Mouse (Mus musculus) hindbrain, embryonic 16.5 days (tissue): Measurements from ENCODE around the gene Zmiz1. TPM values are rescaled to one million over a fixed set of nuclear protein-coding genes. Genes with fewer than 3 reads are reported as not detected.

Experiments used
- ATAC-seq: fragments of 200-750 bp; cut with Nextera tagmentation; 2 replicates; pipeline ENCODE4 v1.8.0; 2017; ENCODE audit warnings: moderate TSS enrichment, moderate library complexity
- H3K27ac ChIP-seq: fragments of 300-500 bp; sonication (generic); 2 replicates; pipeline ENCODE4 v1.5.1; 2014; ENCODE audit warnings: low read depth, mild to moderate bottlenecking, control low read depth, low read length, moderate library complexity
- H3K27me3 ChIP-seq: fragments of 300-500 bp; sonication (generic); replicated peaks from 2 replicates; pipeline ENCODE4 v1.6.1; 2014; ENCODE audit warnings: low read length; ENCODE audit not compliant: control insufficient read depth, insufficient read depth
- H3K36me3 ChIP-seq: fragments of 300-500 bp; sonication (generic); 2 replicates; pipeline ENCODE4 v1.6.1; 2014; ENCODE audit warnings: mild to moderate bottlenecking, low read length, moderate library complexity, mixed read lengths; ENCODE audit not compliant: control insufficient read depth, insufficient read depth
- H3K4me1 ChIP-seq: fragments of 300-500 bp; sonication (generic); 2 replicates; pipeline ENCODE4 v1.6.1; 2014; ENCODE audit warnings: low read depth, low read length; ENCODE audit not compliant: control insufficient read depth, insufficient read depth
- H3K4me2 ChIP-seq: fragments of 300-500 bp; sonication (generic); 2 replicates; pipeline ENCODE4 v1.6.1; 2014; ENCODE audit warnings: mild to moderate bottlenecking, low read length, control low read depth, moderate library complexity
- H3K4me3 ChIP-seq: fragments of 300-500 bp; sonication (generic); 2 replicates; pipeline ENCODE4 v1.5.1; 2014; ENCODE audit warnings: mild to moderate bottlenecking, low read length, control low read depth, moderate library complexity
- H3K9ac ChIP-seq: fragments of 300-500 bp; sonication (generic); 2 replicates; pipeline ENCODE4 v1.6.1; 2014; ENCODE audit warnings: low read depth, mild to moderate bottlenecking, control low read depth, low read length, moderate library complexity
- H3K9me3 ChIP-seq: fragments of 300-500 bp; sonication (generic); 2 replicates; pipeline ENCODE4 v1.6.1; 2014; ENCODE audit warnings: mild to moderate bottlenecking, low read length, moderate library complexity; ENCODE audit not compliant: control insufficient read depth
- whole genome bisulfite sequencing: fragments of 180-500 bp; shearing (Covaris S2); extraction: QIAGEN DNeasy Blood & Tissue Kit; methylation state at CpG from one replicate; pipeline ENCODE4 v1.1.7; 2014; 5-methylcytosine and 5-hydroxymethylcytosine counted together
- polyA plus RNA-seq: library from polyadenylated mRNA; unstranded; fragments of >200 nt; fragmentation: Nextera tagmentation; extraction: Ambion mirVana; gene quantifications from 2 replicates; pipeline ENCODE4 v1.2.1, GENCODE M21; 2015

Zmiz1 gene
- polyA plus RNA-seq, 1 experiment from 2014 or later, result 50.4 TPM

- Histone ChIP-seq H3K4me1 (no peaks in the 10 kb centered on the region), H3K36me3 (no peaks in the 10 kb centered on the region), H3K4me2 (no peak overlapping the region), H3K9ac (no peak overlapping the region), H3K4me3 (no peak overlapping the region), H3K9me3 (no peaks in the 10 kb centered on the region), H3K27me3 (no peaks in the 10 kb centered on the region), H3K27ac (no peak overlapping the region)
- WGBS, result 81% methylated on average over 6 of the region's 6 CpGs
- ATAC-seq, result no peak
Measured at GRCm38 (mm10) chr14:25682020-25682419, 223.0 kb downstream of the Zmiz1 start.

GRCm38 (mm10) chr14:25686216-25686945 lies 227.4 kb downstream of the Zmiz1 start:
- Histone ChIP-seq H3K4me2 (no peak overlapping the region), H3K4me3 (no peak overlapping the region), H3K4me1 (no peaks in the 10 kb centered on the region), H3K27me3 (no peaks in the 10 kb centered on the region), H3K36me3 (no peaks in the 10 kb centered on the region), H3K9me3 (no peaks in the 10 kb centered on the region), H3K27ac (no peak overlapping the region), H3K9ac (no peak overlapping the region)
- 87% methylated on average over 7 of the region's 7 CpGs for WGBS
- ATAC-seq, result no peak

GRCm38 (mm10) chr14:25686983-25687901 lies 228.3 kb downstream of the Zmiz1 start:
- ATAC-seq, result no peak
- no peaks in the 10 kb centered on the region for H3K4me1 ChIP-seq
- H3K9me3 ChIP-seq, result no peaks in the 10 kb centered on the region
- H3K36me3 ChIP-seq, result no peaks in the 10 kb centered on the region
- H3K27ac ChIP-seq, result no peak overlapping the region
- no peak overlapping the region for H3K4me2 ChIP-seq
- no peak overlapping the region for H3K4me3 ChIP-seq
- H3K9ac ChIP-seq, result no peak overlapping the region
- H3K27me3 ChIP-seq, result no peaks in the 10 kb centered on the region
- 83% methylated on average over 10 of the region's 10 CpGs for WGBS

- Histone ChIP-seq H3K27ac (peak overlapping the region; percentile 9), H3K27me3 (no peaks in the 10 kb centered on the region), H3K9me3 (no peaks in the 10 kb centered on the region), H3K4me3 (peak overlapping the region; percentile 70), H3K4me2 (peak overlapping the region; percentile 89), H3K36me3 (peaks cover 5% of the 10 kb centered on the region), H3K4me1 (peaks cover 14% of the 10 kb centered on the region), H3K9ac (peak overlapping the region; percentile 55)
- peak; percentile 51 for ATAC-seq
- WGBS, result 69% methylated on average over 6 of the region's 6 CpGs
Measured at GRCm38 (mm10) chr14:25693271-25693887, 234.4 kb downstream of the Zmiz1 start.

GRCm38 (mm10) chr14:25693888-25694568 lies 235.0 kb downstream of the Zmiz1 start, which contains the start of gene Ppif:
Ppif (plus strand) TSS chr14:25694154.
- H3K4me3 ChIP-seq, result peak within 1 kb of the TSS; percentile 70
- no peaks in the 10 kb centered on the region for H3K9me3 ChIP-seq
- peak within 1 kb of the TSS; percentile 79 for H3K9ac ChIP-seq
- peak within 1 kb of the TSS; percentile 9 for H3K27ac ChIP-seq
- under 1% methylated on average over 70 of the region's 70 CpGs for WGBS
- peak; percentile 94 for ATAC-seq
- peak within 1 kb of the TSS; percentile 89 for H3K4me2 ChIP-seq
- H3K36me3 ChIP-seq, result peaks cover 9% of the 10 kb centered on the region
- H3K4me1 ChIP-seq, result peaks cover 14% of the 10 kb centered on the region
- no peaks in the 10 kb centered on the region for H3K27me3 ChIP-seq

GRCm38 (mm10) chr14:25694569-25694897 lies 235.5 kb downstream of the Zmiz1 start:
- Histone ChIP-seq H3K4me3 (peak overlapping the region; percentile 70), H3K4me1 (peaks cover 14% of the 10 kb centered on the region), H3K27me3 (no peaks in the 10 kb centered on the region), H3K27ac (no peak overlapping the region), H3K4me2 (peak overlapping the region; percentile 89), H3K9ac (peak overlapping the region; percentile 79), H3K36me3 (peaks cover 11% of the 10 kb centered on the region), H3K9me3 (no peaks in the 10 kb centered on the region)
- WGBS, result under 1% methylated on average over 10 of the region's 10 CpGs
- ATAC-seq, result peak; percentile 12; the same call in 1 of the 2 replicates

GRCm38 (mm10) chr14:25695059-25695458 lies 236.1 kb downstream of the Zmiz1 start:
- Histone ChIP-seq H3K9ac (peak overlapping the region; percentile 79), H3K27ac (no peak overlapping the region), H3K36me3 (peaks cover 16% of the 10 kb centered on the region), H3K4me2 (peak overlapping the region; percentile 89), H3K4me3 (peak overlapping the region; percentile 70), H3K27me3 (no peaks in the 10 kb centered on the region), H3K9me3 (no peaks in the 10 kb centered on the region), H3K4me1 (peaks cover 14% of the 10 kb centered on the region)
- ATAC-seq, result no peak
- WGBS, result 66% methylated on average over 6 of the region's 6 CpGs

- 76% methylated on average over 2 of the region's 2 CpGs for WGBS
- H3K4me2 ChIP-seq, result no peak overlapping the region
- H3K4me1 ChIP-seq, result peaks cover 14% of the 10 kb centered on the region
- no peaks in the 10 kb centered on the region for H3K27me3 ChIP-seq
- no peak overlapping the region for H3K27ac ChIP-seq
- no peak overlapping the region for H3K4me3 ChIP-seq
- ATAC-seq, result no peak
- H3K9me3 ChIP-seq, result no peaks in the 10 kb centered on the region
- no peak overlapping the region for H3K9ac ChIP-seq
- peaks cover 17% of the 10 kb centered on the region for H3K36me3 ChIP-seq
Measured at GRCm38 (mm10) chr14:25696356-25696755, 237.4 kb downstream of the Zmiz1 start.
